Mouse (Mus musculus) left cerebral cortex, postnatal 4 days (tissue): ENCODE measurements around the gene Vmp1. TPM values are rescaled to one million over a fixed set of nuclear protein-coding genes. Genes with fewer than 3 reads are reported as not detected.

Source experiments
- DNase-seq: peaks from one replicate; pipeline ENCODE4 v3.0.0-alpha.2; 2022
- intact Hi-C: fragments of 180-260 bp; cut with DNase I; formaldehyde crosslinking; loops from one replicate; pipeline ENCODE4 v1.15.1; 2025
- total RNA-seq, 2 experiments: library from RNA; stranded (reverse); gene quantifications; 2 replicates each; pipeline ENCODE4 v1.2.3; 2021

The Vmp1 gene
- total RNA-seq, 2 experiments from 2014 or later: 103 to 113 TPM

GRCm38 (mm10) chr11:86604732-86605520, 78.7 kb downstream of the Vmp1 start:
- DNase-seq: no peak
- intact Hi-C loops: no loop called here

DNA sequence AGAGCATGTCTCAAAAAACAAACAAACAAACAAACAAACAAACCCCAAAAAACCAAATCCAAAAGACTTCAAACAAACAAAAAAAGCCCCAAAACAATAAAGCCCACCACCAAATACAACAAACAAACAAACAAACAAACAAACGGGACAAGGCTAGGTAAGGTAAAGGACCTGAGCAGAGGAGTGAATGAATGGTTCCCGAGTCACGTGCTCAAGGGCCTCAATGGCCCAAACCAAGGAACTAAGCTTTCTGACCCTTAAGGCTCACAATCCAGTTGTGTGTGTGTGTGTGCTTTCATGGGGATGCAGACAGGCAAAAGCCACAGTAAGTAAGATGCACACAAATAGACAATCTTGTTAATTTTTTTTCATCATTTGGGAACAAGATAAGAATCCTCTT, 79.3 kb downstream of the Vmp1 start:
- intact Hi-C loops: no loop called here
- DNase-seq: no peak

- intact Hi-C loops: no loop called here
- no peak for DNase-seq
Observed at GRCm38 (mm10) chr11:86603719-86604118, 79.9 kb downstream of the Vmp1 start.

- DNase-seq: no peak
- intact Hi-C loops: no loop called here
Observed at GRCm38 (mm10) chr11:86602116-86602515, 81.5 kb downstream of the Vmp1 start.

- intact Hi-C loops: no loop called here
- no peak for DNase-seq
Observed at GRCm38 (mm10) chr11:86600209-86600557, 83.5 kb downstream of the Vmp1 start.

- DNase-seq: no peak
- intact Hi-C loops: no loop called here
Observed at GRCm38 (mm10) chr11:86599378-86600208, 84.0 kb downstream of the Vmp1 start.

GRCm38 (mm10) chr11:86598572-86598971, 85.1 kb downstream of the Vmp1 start:
- no peak for DNase-seq
- intact Hi-C loops: no loop called here

DNA sequence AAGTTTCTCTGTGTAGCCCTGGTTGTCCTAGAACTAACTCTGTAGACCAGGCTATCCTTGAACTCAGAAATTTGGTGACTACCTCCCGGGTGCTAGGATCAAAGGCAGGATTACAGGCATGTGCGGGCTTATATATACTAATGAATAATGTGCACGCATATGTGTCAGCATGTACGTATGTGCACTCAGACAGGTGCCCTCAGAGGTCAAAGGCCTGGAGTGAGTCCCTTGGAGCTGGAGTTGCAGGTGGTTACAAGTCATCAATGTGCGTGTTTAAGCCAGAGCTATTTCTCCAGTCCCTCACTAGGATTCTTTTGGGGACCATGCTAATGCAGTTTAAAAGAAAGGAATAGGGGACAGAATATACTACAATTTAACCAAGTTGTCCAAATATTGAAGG, 85.5 kb downstream of the Vmp1 start:
- intact Hi-C loops: no loop called here
- no peak for DNase-seq

DNA sequence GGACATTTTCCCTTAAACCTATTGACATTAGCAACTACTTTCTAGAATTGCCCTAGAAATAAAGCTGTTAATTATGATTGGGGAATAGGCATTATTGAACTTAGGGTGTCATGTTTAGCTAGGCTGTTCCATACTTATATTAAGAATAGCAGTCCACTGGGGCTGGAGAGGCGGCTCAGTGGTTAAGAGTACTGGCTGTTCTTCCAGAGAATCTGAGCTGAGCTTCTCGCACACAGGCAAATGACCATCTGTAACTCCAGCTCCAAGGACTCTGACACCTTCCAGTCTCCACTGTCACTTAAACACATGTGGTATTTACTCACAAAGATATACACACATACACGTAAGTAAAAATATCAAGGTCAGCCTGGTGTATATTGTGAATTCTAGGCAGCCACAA, 86.7 kb downstream of the Vmp1 start:
- DNase-seq: no peak
- intact Hi-C loops: no loop called here

DNA sequence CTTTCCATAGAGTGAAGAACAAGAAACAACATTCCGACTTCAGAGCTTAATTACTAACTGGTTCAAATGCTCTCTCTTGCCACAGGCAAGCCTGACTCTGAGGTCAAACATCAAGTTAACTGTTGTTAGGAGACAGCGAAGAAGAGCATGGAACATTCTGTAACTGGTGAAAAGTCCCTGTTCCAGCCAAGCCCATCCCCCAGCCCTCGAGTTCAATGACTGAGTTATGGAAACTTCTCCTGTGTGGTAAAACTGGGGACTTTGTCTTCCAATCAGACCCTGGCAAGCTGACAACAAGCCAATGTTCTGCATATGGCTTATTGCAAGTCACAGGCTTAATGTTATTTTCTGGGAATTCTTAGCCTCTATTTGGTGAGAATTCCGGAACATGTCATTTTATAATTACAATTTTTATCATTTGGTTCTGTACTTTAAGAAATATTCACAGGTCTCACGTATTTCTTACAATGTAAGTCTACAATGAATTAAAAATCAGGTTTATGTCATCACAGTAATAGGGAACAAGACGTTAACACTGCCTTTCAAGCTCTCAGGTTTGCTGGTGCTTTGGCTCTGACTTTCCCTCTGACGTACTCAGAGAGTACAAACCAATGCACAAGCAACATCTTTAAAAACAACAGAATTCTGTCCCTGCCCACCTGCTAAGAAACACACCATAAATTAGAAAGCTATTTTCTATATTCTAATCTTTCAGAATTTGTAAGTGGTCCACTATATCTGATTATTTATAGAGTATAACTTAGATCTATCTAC, 87.3 kb downstream of the Vmp1 start:
- intact Hi-C loops: no loop called here
- DNase-seq: peak; percentile 19

- intact Hi-C loops: no loop called here
- DNase-seq: no peak
Observed at GRCm38 (mm10) chr11:86595366-86595765, 88.3 kb downstream of the Vmp1 start.

DNA sequence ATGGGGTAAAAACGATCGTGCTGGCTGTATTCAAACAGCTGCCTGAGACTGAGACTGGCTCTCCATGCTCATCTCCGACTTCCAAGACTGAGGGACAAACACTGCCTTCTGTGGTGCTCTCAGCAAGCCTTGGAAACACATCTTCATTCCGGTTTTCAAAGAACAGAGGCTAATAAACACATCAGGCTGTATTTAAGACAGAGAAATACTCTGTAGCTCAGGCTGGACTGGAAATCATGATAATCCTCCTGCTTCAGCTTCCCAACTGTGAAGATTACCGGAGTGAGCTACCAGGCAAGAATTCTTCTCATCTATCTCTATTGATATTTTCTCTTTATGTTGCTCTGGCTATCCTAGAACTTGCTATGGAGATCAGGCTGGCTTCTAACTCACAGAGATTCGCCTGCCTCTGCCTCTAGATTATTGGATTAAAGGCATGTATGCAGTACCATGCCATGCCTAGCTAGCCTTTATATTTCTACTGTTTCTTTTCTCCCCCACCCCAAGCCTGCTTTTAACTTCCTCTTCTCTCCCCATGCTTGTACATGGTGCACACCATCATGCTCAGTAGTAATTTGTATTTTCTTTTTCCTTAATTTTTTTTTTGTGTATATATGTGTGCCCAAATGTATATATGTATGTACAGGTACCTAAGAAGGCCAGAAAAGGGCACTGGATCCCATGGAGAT, 89.3 kb downstream of the Vmp1 start:
- no peak for DNase-seq
- intact Hi-C loops: no loop called here

- DNase-seq: no peak
- intact Hi-C loops: no loop called here
Observed at GRCm38 (mm10) chr11:86593443-86593842, 90.2 kb downstream of the Vmp1 start.

DNA sequence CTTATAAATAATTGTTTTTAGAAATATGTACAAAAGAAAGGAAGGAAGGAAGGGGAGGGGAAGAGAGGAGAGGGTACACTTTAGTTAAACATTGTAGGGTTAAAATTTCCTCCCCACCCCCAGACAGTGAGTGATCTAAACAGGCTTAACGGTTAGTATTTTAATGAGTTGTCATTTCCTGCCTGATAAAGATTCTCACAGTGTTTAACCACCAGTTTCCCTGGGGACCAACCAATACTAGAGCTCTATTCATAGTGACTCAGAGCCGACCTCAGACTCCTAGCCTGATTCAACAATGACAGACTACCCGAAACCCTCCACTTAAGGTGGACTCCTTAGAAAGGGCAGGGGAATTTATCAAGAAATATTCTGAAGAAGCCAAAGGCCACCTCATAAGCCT, 90.6 kb downstream of the Vmp1 start:
- DNase-seq: no peak
- intact Hi-C loops: no loop called here

GRCm38 (mm10) chr11:86591931-86592616, 91.6 kb downstream of the Vmp1 start:
- intact Hi-C loops: no loop called here
- no peak for DNase-seq

- no peak for DNase-seq
- intact Hi-C loops: no loop called here
Observed at GRCm38 (mm10) chr11:86591301-86591845, 92.3 kb downstream of the Vmp1 start.

GRCm38 (mm10) chr11:86590579-86590978, 93.1 kb downstream of the Vmp1 start:
- no peak for DNase-seq
- intact Hi-C loops: no loop called here

DNA sequence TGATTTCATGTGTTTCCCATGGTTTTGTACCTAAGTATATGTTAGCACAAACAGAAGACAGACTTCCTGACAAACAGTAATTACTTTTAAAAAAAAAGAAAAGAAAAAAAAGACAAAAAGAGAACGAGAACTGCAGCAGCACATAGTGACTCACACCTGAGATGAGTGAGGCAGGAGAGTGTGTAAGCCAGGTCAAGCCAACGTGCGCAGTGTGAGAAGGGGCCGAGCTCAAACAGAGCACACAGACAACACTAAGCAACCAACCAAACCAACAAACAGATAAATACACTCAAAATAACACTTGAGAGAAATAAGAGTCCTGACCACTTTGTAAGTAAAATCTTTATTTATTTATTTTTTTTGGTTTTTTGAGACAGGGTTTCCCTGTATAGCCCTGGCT, 93.6 kb downstream of the Vmp1 start:
- DNase-seq: no peak
- intact Hi-C loops: no loop called here

DNA sequence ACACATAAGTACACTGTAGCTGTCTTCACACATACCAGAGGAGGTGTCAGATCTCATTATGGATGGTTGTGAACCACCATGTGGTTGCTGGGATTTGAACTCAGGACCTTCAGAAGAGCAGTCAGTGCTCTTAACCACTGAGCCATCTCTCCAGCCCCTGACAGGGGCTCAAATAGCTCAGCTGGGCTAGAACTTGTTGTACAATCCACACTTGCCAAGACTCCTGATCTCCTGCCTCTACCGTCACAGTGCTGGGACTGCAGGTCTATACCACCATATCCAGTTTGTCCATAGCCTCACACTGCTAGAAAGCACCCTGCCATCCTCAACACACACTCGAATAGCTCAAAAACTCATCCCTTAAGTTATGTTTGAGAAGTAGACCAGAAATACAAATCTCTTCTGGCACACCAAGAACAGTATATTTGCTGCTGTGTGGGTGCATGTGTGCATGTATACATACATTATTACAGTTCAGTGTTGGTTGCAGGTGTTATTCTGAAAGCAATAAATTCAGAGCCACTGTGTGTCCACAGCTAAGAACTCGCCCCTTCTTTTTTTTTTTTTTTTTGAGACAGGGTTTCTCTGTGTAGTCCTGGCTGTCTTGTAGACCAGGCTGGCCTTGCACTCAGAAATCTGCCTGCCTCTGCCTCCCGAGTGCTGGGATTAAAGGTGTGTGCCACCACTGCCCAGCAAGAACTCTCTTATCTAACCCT, 94.9 kb downstream of the Vmp1 start:
- no peak for DNase-seq
- intact Hi-C loops: no loop called here
